Mouse (Mus musculus) layer of hippocampus, adult 9-10 months (tissue): ENCODE results near the gene Gm11541.
"Not testable (repeated sequence)": the region's sequence is repeated elsewhere in the genome, so short reads cannot be mapped to it uniquely, and the experiment has no call there.

Source experiments
- DNase-seq: peaks from one replicate; pipeline ENCODE4 v3.0.0; 2022; ENCODE audit warnings: low spot score

Gene Gm11541

GRCm38 (mm10) chr11:94697140-94697539 is 7.2 kb downstream of the Gm11541 start:
- DNase-seq = no peak

GRCm38 (mm10) chr11:94695508-94695907 is 8.8 kb downstream of the Gm11541 start:
- no peak for DNase-seq

- DNase-seq = not testable (repeated sequence)
Observed at GRCm38 (mm10) chr11:94692502-94692901, 11.8 kb downstream of the Gm11541 start.

- no peak for DNase-seq
Observed at GRCm38 (mm10) chr11:94687178-94687577, 17.1 kb downstream of the Gm11541 start.

- no peak for DNase-seq
Observed at GRCm38 (mm10) chr11:94682427-94682826, 21.9 kb downstream of the Gm11541 start.

- no peak for DNase-seq
Observed at GRCm38 (mm10) chr11:94681640-94682039, 22.7 kb downstream of the Gm11541 start.

GRCm38 (mm10) chr11:94680639-94681038 is 23.7 kb downstream of the Gm11541 start:
- no peak for DNase-seq

- no peak for DNase-seq
Observed at GRCm38 (mm10) chr11:94677607-94678145, 26.6 kb downstream of the Gm11541 start.

GRCm38 (mm10) chr11:94676754-94677606 is 27.3 kb downstream of the Gm11541 start, which contains the start of gene Xylt2:
TSS of gene Xylt2 (minus strand) at chr11:94677515.
- peak; percentile 59 for DNase-seq

- DNase-seq = no peak
Observed at GRCm38 (mm10) chr11:94676308-94676707, 28.0 kb downstream of the Gm11541 start.

- DNase-seq = no peak
Observed at GRCm38 (mm10) chr11:94675446-94675845, 28.9 kb downstream of the Gm11541 start.

- no peak for DNase-seq
Observed at GRCm38 (mm10) chr11:94674984-94675383, 29.3 kb downstream of the Gm11541 start.

- DNase-seq = no peak
Observed at GRCm38 (mm10) chr11:94665281-94665680, 39.0 kb downstream of the Gm11541 start.

- no peak for DNase-seq
Observed at GRCm38 (mm10) chr11:94661344-94661743, 43.0 kb downstream of the Gm11541 start.

- peak; percentile 73 for DNase-seq
Observed at GRCm38 (mm10) chr11:94653663-94654436, 50.4 kb downstream of the Gm11541 start, which contains the start of the genes Mrpl27 and Eme1. TSS of gene Mrpl27 (plus strand) at chr11:94653767. TSS of gene Eme1 (minus strand) at chr11:94653964.

- DNase-seq = no peak
Observed at GRCm38 (mm10) chr11:94652973-94653372, 51.3 kb downstream of the Gm11541 start.

GRCm38 (mm10) chr11:94651241-94651640 is 53.1 kb downstream of the Gm11541 start:
- not testable (repeated sequence) for DNase-seq

GRCm38 (mm10) chr11:94646457-94646856 is 57.8 kb downstream of the Gm11541 start:
- DNase-seq = no peak
